Mouse (Mus musculus) stomach, embryonic 14.5 days (tissue): ENCODE results near the gene Nt5dc3. TPM values are rescaled to one million over a fixed set of nuclear protein-coding genes. Genes with fewer than 3 reads are reported as not detected.

Experiments used
- ATAC-seq: fragments of 200-750 bp; cut with Nextera tagmentation; 2 replicates; pipeline ENCODE4 v1.8.0; 2017; ENCODE audit warnings: low read depth, moderate TSS enrichment; ENCODE audit not compliant: insufficient number of reproducible peaks, insufficient read depth, low FRiP score
- H3K27ac ChIP-seq: fragments of 300-500 bp; sonication (generic); 2 replicates; pipeline ENCODE4 v1.5.1; 2014; ENCODE audit warnings: mild to moderate bottlenecking, low read length, moderate library complexity, mixed read lengths
- H3K27me3 ChIP-seq: fragments of 300-500 bp; sonication (generic); 2 replicates; pipeline ENCODE4 v1.6.1; 2014; ENCODE audit warnings: low read length, control low read depth, mixed read lengths; ENCODE audit not compliant: control insufficient read depth, insufficient read depth
- H3K36me3 ChIP-seq: fragments of 300-500 bp; sonication (generic); 2 replicates; pipeline ENCODE4 v1.6.1; 2014; ENCODE audit warnings: mild to moderate bottlenecking, control low read depth, low read length, moderate library complexity, mixed read lengths; ENCODE audit not compliant: control insufficient read depth, insufficient read depth
- H3K4me1 ChIP-seq: fragments of 300-500 bp; sonication (generic); 2 replicates; pipeline ENCODE4 v1.6.1; 2014; ENCODE audit warnings: low read length, control low read depth, mixed read lengths; ENCODE audit not compliant: control insufficient read depth, insufficient read depth
- H3K4me2 ChIP-seq: fragments of 300-500 bp; sonication (generic); replicated peaks from 2 replicates; pipeline ENCODE4 v1.6.1; 2014; ENCODE audit warnings: low read depth, low read length, control low read depth
- H3K4me3 ChIP-seq: fragments of 300-500 bp; sonication (generic); 2 replicates; pipeline ENCODE4 v1.5.1; 2014; ENCODE audit warnings: low read depth, low read length, control low read depth
- H3K9ac ChIP-seq: fragments of 300-500 bp; sonication (generic); replicated peaks from 2 replicates; pipeline ENCODE4 v1.6.1; 2014; ENCODE audit warnings: low read depth, mild to moderate bottlenecking, control low read depth, low read length, moderate library complexity, mixed read lengths
- H3K9me3 ChIP-seq: fragments of 300-500 bp; sonication (generic); 2 replicates; pipeline ENCODE4 v1.6.1; 2016; ENCODE audit warnings: low read depth, low read length, control low read depth; ENCODE audit not compliant: control insufficient read depth
- WGBS: fragments of 180-500 bp; shearing (Covaris S2); extraction: QIAGEN DNeasy Blood & Tissue Kit; methylation state at CpG from one replicate; pipeline ENCODE4 v1.1.7; 2014; 5-methylcytosine and 5-hydroxymethylcytosine counted together
- polyA plus RNA-seq: library from polyadenylated mRNA; unstranded; fragments of >200 nt; fragmentation: Nextera tagmentation; extraction: Ambion mirVana; gene quantifications from 2 replicates; pipeline ENCODE4 v1.2.1, GENCODE M21; 2014

Gene Nt5dc3
- polyA plus RNA-seq, 1 experiment from 2014 or later: 2.2 TPM

- ATAC-seq: no peak
- Histone ChIP-seq H3K27ac (no peak overlapping the region), H3K4me3 (no peak overlapping the region), H3K9ac (no peak overlapping the region), H3K4me1 (no peaks in the 10 kb centered on the region), H3K36me3 (no peaks in the 10 kb centered on the region), H3K4me2 (no peak overlapping the region), H3K9me3 (no peaks in the 10 kb centered on the region), H3K27me3 (no peaks in the 10 kb centered on the region)
Measured at GRCm38 (mm10) chr10:86881448-86881847, 102.6 kb downstream of the Nt5dc3 start.

GRCm38 (mm10) chr10:86886434-86886833, 107.6 kb downstream of the Nt5dc3 start:
- Histone ChIP-seq H3K4me1 (no peaks in the 10 kb centered on the region), H3K36me3 (no peaks in the 10 kb centered on the region), H3K4me3 (no peak overlapping the region), H3K9ac (no peak overlapping the region), H3K4me2 (no peak overlapping the region), H3K27me3 (no peaks in the 10 kb centered on the region), H3K9me3 (no peaks in the 10 kb centered on the region), H3K27ac (no peak overlapping the region)
- WGBS: 88% methylated on average over 1 of the region's 1 CpGs
- ATAC-seq: no peak

Other genes with a start within 250 kb of the Nt5dc3 start
- 437 and 516 TPM in 2 replicates for gene Hsp90b1, start 73.5 kb upstream of the Nt5dc3 start, polyA plus RNA-seq
- gene Ttc41, start 73.2 kb upstream of the Nt5dc3 start, polyA plus RNA-seq: 1.7 and 1.8 TPM in 2 replicates
- 0.43 TPM in 1 of 2 replicates, not detected in the other for gene Gm49358, start 15.0 kb upstream of the Nt5dc3 start, polyA plus RNA-seq
- gene Stab2, start 229.0 kb downstream of the Nt5dc3 start, polyA plus RNA-seq: 0.74 and 1.1 TPM in 2 replicates